Mouse (Mus musculus) ES-Bruce4 (cell line): ENCODE data around the gene Gal3st2. TPM values are rescaled to one million over a fixed set of nuclear protein-coding genes. Genes with fewer than 3 reads are reported as not detected.
"Not testable (repeated sequence)": the region's sequence is repeated elsewhere in the genome, so short reads cannot be mapped to it uniquely, and the experiment has no call there.

Source experiments
- H3K27ac ChIP-seq: 2 replicates; pipeline ENCODE4 v1.5.1; 2012; ENCODE audit warnings: low read length, inconsistent platforms; ENCODE audit not compliant: insufficient read depth
- H3K27me3 ChIP-seq: 2 replicates; pipeline ENCODE4 v1.6.1; 2012; ENCODE audit warnings: mild to moderate bottlenecking, low read length, inconsistent platforms; ENCODE audit not compliant: control insufficient read depth, poor library complexity, insufficient read depth, severe bottlenecking
- H3K36me3 ChIP-seq: 2 replicates; pipeline ENCODE4 v1.6.1; 2012; ENCODE audit warnings: inconsistent platforms, mild to moderate bottlenecking, low read length, moderate library complexity; ENCODE audit not compliant: control insufficient read depth, poor library complexity, insufficient read depth, severe bottlenecking
- H3K4me1 ChIP-seq: one replicate; pipeline ENCODE4 v1.8.1; 2011; ENCODE audit warnings: low read length; ENCODE audit not compliant: control insufficient read depth, insufficient read depth
- H3K4me3 ChIP-seq: 2 replicates; pipeline ENCODE4 v1.5.1; 2011; ENCODE audit warnings: low read depth, mild to moderate bottlenecking, low read length
- H3K9ac ChIP-seq: 2 replicates; pipeline ENCODE4 v1.6.1; 2012; ENCODE audit warnings: low read depth, mild to moderate bottlenecking, inconsistent platforms; ENCODE audit not compliant: poor library complexity, severe bottlenecking
- H3K9me3 ChIP-seq: replicated peaks from 2 replicates; pipeline ENCODE4 v1.6.1; 2012; ENCODE audit warnings: mild to moderate bottlenecking, low read length, inconsistent platforms; ENCODE audit not compliant: control insufficient read depth, poor library complexity, insufficient read depth, severe bottlenecking
- CTCF ChIP-seq: IDR thresholded peaks from one replicate; pipeline ENCODE4 v1.8.1; 2011; ENCODE audit warnings: low read depth, low read length
- EP300 ChIP-seq: IDR thresholded peaks from 2 replicates; pipeline ENCODE4 v1.6.1; 2011; ENCODE audit warnings: low read depth, low read length; ENCODE audit not compliant: insufficient read depth
- POLR2A ChIP-seq: IDR thresholded peaks from one replicate; pipeline ENCODE4 v1.8.1; 2011; ENCODE audit warnings: low read length; ENCODE audit not compliant: insufficient read depth
- polyA plus RNA-seq: library from polyadenylated mRNA; stranded (reverse); fragments of >200 nt; gene quantifications from 2 replicates; pipeline ENCODE4 v1.2.4, GENCODE M21; 2011; ENCODE audit warnings: low read depth; ENCODE audit not compliant: missing spikeins, insufficient read depth, insufficient read length

The Gal3st2 gene
- polyA plus RNA-seq, 1 experiment, result not detected

DNA sequence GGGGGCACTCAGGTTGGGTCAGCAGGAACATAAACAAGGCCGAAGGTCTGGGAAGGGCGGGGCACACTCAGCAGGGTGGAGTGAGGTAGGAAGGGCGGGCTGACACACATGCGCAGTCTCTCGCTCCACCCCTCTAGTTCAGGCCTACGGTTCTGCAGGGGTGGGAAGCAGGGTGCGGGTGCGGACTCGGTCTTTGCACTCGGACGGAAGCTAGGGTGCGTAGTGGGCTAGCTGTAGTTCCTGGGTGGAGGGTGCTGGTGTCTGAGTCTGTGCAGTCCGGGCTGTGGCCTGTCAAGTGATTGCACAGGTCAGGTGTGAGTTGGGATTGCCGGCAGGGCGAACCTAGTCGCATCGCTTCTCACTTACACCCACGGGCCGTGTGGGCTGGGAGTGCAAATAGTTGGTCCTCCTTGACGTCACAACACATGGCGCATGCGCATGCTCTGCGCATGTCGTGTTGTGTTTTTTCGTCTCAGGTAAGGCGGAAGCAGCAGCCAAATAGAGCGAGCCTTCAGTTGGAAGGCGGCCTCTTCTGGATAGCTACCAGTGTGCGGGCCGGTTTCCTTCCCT, 35.9 kb upstream of the Gal3st2 start:
- H3K4me1 ChIP-seq, result no peaks in the 10 kb centered on the region
- H3K27ac ChIP-seq, result peak overlapping the region; percentile 46
- no peaks in the 10 kb centered on the region for H3K9me3 ChIP-seq
- H3K36me3 ChIP-seq, result no peaks in the 10 kb centered on the region
- peak; percentile 94 for TF ChIP-seq POLR2A
- TF ChIP-seq EP300, result peak; percentile 34; the same call in 1 of the 2 replicates
- peak; percentile 1 for TF ChIP-seq CTCF
- H3K4me3 ChIP-seq, result peak overlapping the region; percentile 69
- peak overlapping the region; percentile 35; the same call in 1 of the 2 replicates for H3K9ac ChIP-seq
- H3K27me3 ChIP-seq, result no peaks in the 10 kb centered on the region

GRCm38 (mm10) chr1:93825771-93826539, 35.2 kb upstream of the Gal3st2 start:
- peak overlapping the region; percentile 35; the same call in 1 of the 2 replicates for H3K9ac ChIP-seq
- no peaks in the 10 kb centered on the region for H3K27me3 ChIP-seq
- no peaks in the 10 kb centered on the region for H3K36me3 ChIP-seq
- H3K9me3 ChIP-seq, result no peaks in the 10 kb centered on the region
- H3K27ac ChIP-seq, result peak overlapping the region; percentile 46
- TF ChIP-seq CTCF (no peak), EP300 (0 out of 2 replicates have a peak, but pooled peaks have one; percentile 15)
- H3K4me3 ChIP-seq, result peak overlapping the region; percentile 69
- no peaks in the 10 kb centered on the region for H3K4me1 ChIP-seq

DNA sequence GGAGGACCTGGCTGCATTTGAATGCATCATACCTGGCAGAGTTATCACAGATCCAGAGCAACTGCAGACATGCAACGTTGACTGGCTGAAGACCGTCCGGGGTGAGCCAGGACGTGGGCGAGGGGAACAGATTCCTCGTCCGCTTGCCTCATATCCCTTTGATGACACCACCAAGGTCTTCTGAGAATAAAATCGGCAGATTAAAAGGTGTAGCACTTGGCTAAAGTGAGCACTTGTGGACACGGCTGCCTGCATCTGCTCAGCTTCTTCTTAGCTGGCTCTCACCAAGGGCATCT, 34.6 kb upstream of the Gal3st2 start:
- H3K4me3 ChIP-seq, result peak overlapping the region; percentile 69
- H3K9ac ChIP-seq, result peak overlapping the region; percentile 35; the same call in 1 of the 2 replicates
- no peaks in the 10 kb centered on the region for H3K36me3 ChIP-seq
- H3K9me3 ChIP-seq, result no peaks in the 10 kb centered on the region
- H3K27ac ChIP-seq, result no peak overlapping the region
- no peaks in the 10 kb centered on the region for H3K4me1 ChIP-seq
- no peaks in the 10 kb centered on the region for H3K27me3 ChIP-seq
- no peak for TF ChIP-seq EP300
- no peak for TF ChIP-seq CTCF
- TF ChIP-seq POLR2A, result no peak

DNA sequence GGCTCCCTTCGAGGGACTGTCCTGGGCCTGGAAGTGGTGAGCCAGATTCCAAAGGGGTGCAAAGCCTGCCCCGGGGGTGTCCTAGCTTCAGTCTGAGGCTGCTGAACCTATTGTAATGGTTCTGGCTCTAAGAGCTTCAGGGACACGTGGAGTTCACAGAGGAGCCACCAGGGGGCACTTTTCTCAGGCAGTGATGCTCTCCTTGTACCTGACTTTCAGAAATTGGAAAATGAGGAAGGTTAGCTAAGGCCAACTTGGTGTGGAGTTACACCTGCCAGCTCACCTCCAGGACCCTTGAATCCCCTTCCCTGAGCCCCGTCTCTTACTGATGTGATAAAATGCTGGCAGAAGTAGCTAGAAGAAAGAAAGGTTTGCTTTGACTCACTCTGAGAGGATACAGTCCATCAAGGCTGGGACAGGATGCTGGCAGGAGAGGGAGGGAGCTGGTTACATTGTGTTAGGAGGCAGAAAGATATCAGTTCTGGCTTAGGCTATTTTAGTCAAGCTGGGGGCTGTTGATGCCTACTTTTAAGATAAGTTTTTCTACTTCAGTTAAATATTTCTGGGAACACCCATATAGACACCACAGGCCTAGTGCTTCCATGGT, 28.2 kb upstream of the Gal3st2 start:
- not testable (repeated sequence) for H3K9me3 ChIP-seq, H3K36me3 ChIP-seq, H3K4me3 ChIP-seq, H3K9ac ChIP-seq, H3K4me1 ChIP-seq, H3K27ac ChIP-seq, H3K27me3 ChIP-seq

- Histone ChIP-seq H3K4me3 (no peak overlapping the region), H3K36me3 (no peaks in the 10 kb centered on the region), H3K9me3 (no peaks in the 10 kb centered on the region), H3K27me3 (no peaks in the 10 kb centered on the region), H3K27ac (no peak overlapping the region), H3K9ac (no peak overlapping the region), H3K4me1 (no peaks in the 10 kb centered on the region)
- TF ChIP-seq CTCF (no peak), EP300 (no peak), POLR2A (no peak)
These were observed 26.4 kb upstream of the Gal3st2 start for GRCm38 (mm10) chr1:93834671-93835150.

DNA sequence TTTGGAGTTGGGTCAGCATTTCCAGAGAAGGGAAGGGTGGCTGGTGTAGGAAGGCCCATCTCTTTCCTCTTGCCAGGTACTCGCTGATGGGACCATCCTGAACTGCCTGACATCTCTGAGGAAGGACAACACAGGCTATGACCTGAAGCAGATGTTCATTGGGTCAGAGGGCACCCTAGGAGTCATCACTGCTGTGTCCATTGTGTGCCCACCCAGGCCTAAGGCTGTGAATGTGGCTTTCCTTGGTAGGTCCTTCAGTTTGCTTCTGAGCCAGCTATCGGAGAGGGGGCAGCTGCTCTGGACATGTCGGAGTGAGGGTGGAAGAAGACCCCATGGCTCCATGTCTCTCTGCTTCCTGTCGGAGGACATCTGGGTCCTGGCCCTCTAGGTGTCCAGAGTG, 25.9 kb upstream of the Gal3st2 start:
- TF ChIP-seq POLR2A, result no peak
- no peak for TF ChIP-seq EP300
- no peak for TF ChIP-seq CTCF
- Histone ChIP-seq H3K9me3 (no peaks in the 10 kb centered on the region), H3K4me3 (no peak overlapping the region), H3K27ac (no peak overlapping the region), H3K4me1 (no peaks in the 10 kb centered on the region), H3K9ac (no peak overlapping the region), H3K36me3 (no peaks in the 10 kb centered on the region), H3K27me3 (no peaks in the 10 kb centered on the region)
